Mouse (Mus musculus): ENCODE measurements around the gene Olfr1416. TPM values are rescaled to one million over a fixed set of nuclear protein-coding genes. Genes with fewer than 3 reads are reported as not detected.
A peak's percentile ranks its signal among the peaks of the same experiment; 100 is the strongest.

Gene Olfr1416
- total and polyA plus RNA-seq, 2 experiments from 2014 or later, result not detected

DNA sequence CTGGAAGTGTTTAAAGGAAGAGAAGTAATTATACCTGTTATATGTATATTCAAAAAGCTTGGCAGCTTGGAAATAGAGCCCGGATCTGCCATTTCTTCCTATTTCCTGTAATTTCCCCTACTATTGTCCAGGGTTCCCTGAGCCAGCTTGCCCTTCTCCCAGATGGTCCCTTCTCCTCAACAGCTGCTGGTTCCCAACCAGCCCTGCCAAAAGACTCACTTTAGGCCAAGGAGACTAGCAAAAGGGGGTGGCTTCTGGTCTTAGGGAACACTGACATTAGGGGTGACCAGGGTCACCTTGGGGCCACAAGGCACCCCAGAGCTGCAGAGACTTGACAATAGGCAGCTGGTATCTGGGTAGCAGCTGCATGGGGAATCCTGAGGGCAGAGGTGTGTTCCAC lies 49.9 kb downstream of the Olfr1416 start:
- ATAC-seq (no peak), DNase-seq (no peak)
- H3K9ac ChIP-seq, result no peak overlapping the region
- no peak overlapping the region for H3K27ac ChIP-seq (ENCODE audit: low read depth, low read length)
- no peak overlapping the region for H3K4me2 ChIP-seq (ENCODE audit: low read depth)
- peaks cover 3% of the 10 kb centered on the region; the same call in 1 of the 2 replicates for H3K4me1 ChIP-seq (ENCODE audit: insufficient read depth)
- H3K36me3 ChIP-seq (ENCODE audit: insufficient read depth), result peaks cover 6% of the 10 kb centered on the region
- H3K4me3 ChIP-seq (ENCODE audit: low read depth, low read length), result no peak overlapping the region
- 62% methylated on average over 1 of the region's 1 CpGs for WGBS
- H3K27me3 ChIP-seq (ENCODE audit: insufficient read depth, low read length), result no peaks in the 10 kb centered on the region
- H3K9me3 ChIP-seq (ENCODE audit: low read length), result no peaks in the 10 kb centered on the region
- TF ChIP-seq CTCF (IDR thresholded peaks at IDR 0.05; ENCODE audit: low read depth), result no peak

DNA sequence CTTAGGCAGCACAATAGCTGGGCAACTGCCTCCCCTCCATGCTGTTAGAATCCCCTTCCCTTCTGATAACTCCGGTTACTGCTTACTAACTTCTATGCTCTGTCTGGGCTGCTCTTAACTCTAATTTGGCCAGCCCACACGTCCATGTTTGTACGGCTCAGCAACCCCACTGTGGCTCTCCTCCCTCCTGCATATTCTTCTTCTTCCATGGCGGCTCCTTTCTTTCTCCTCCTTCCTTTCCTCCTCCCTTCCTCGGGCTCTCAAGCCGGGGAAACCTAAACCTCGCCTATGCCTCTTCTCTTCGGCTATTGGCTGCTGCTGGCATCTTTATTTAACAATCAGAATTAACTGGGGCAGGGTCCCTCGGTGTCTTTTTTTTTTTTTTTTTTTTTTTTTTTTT lies 52.1 kb downstream of the Olfr1416 start:
- Histone ChIP-seq H3K4me2 (ENCODE audit: low read depth) (no peak overlapping the region), H3K36me3 (ENCODE audit: insufficient read depth) (no peaks in the 10 kb centered on the region), H3K9me3 (ENCODE audit: low read length) (no peaks in the 10 kb centered on the region), H3K27ac (ENCODE audit: low read depth, low read length) (no peak overlapping the region), H3K27me3 (ENCODE audit: insufficient read depth, low read length) (no peaks in the 10 kb centered on the region), H3K4me3 (ENCODE audit: low read depth, low read length) (no peak overlapping the region), H3K4me1 (ENCODE audit: insufficient read depth) (peaks cover 3% of the 10 kb centered on the region; the same call in 1 of the 2 replicates), H3K9ac (no peak overlapping the region)
- ATAC-seq (no peak), DNase-seq (no peak)
- TF ChIP-seq CTCF (IDR thresholded peaks at IDR 0.05; ENCODE audit: low read depth), result no peak
- 74% methylated on average over 9 of the region's 9 CpGs for WGBS

DNA sequence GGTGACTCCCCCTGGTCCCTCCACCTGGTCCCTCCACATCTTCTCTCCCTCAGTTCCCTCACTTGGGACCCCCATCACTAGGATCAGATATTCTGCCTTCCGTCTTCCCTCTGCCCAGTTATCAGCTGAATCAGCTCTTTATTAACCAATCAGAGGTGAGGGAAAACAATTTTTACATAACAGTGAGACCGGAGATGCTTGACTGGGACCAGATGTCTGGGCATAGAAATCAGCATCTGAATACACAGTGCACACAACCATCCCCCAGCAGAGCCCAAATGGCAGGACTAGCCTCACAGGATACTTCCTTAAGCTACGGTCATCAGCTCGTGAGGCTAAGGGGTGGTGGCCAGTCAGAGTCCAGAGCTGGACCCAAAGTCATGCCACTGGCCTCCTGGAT lies 52.8 kb downstream of the Olfr1416 start:
- TF ChIP-seq CTCF (IDR thresholded peaks at IDR 0.05; ENCODE audit: low read depth), result no peak
- ATAC-seq (peak; percentile 50), DNase-seq (no peak)
- no peaks in the 10 kb centered on the region for H3K9me3 ChIP-seq (ENCODE audit: low read length)
- peaks cover 3% of the 10 kb centered on the region; the same call in 1 of the 2 replicates for H3K4me1 ChIP-seq (ENCODE audit: insufficient read depth)
- no peak overlapping the region for H3K9ac ChIP-seq
- no peaks in the 10 kb centered on the region for H3K27me3 ChIP-seq (ENCODE audit: insufficient read depth, low read length)
- WGBS, result 41% methylated on average over 4 of the region's 4 CpGs
- H3K27ac ChIP-seq (ENCODE audit: low read depth, low read length), result no peak overlapping the region
- H3K36me3 ChIP-seq (ENCODE audit: insufficient read depth), result no peaks in the 10 kb centered on the region
- no peak overlapping the region for H3K4me2 ChIP-seq (ENCODE audit: low read depth)
- no peak overlapping the region for H3K4me3 ChIP-seq (ENCODE audit: low read depth, low read length)

DNA sequence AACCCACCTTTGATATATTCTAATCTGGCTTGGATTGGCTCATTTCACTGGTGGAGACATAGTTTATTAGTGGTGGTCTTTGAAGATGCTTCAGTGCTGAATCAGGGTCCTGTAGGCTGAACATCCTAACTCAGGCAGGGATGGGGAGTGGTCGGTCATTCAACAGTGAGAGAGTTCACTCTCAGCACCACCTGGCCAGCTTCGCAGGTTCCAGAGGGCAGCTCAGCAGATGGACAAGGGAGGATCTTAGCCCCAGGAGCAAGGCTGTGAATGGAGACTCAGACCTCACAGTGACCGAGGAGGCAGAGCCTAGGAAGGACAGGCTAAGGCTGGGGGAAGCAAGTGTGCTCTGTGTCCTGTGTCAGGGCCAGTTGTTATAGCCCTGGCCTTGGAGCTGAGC lies 53.5 kb downstream of the Olfr1416 start:
- Histone ChIP-seq H3K9ac (no peak overlapping the region), H3K9me3 (ENCODE audit: low read length) (no peaks in the 10 kb centered on the region), H3K4me2 (ENCODE audit: low read depth) (no peak overlapping the region), H3K27me3 (ENCODE audit: insufficient read depth, low read length) (no peaks in the 10 kb centered on the region), H3K36me3 (ENCODE audit: insufficient read depth) (no peaks in the 10 kb centered on the region), H3K4me1 (ENCODE audit: insufficient read depth) (no peaks in the 10 kb centered on the region; the same call in 1 of the 2 replicates), H3K4me3 (ENCODE audit: low read depth, low read length) (no peak overlapping the region), H3K27ac (ENCODE audit: low read depth, low read length) (no peak overlapping the region)
- DNase-seq, result no peak
- TF ChIP-seq CTCF (IDR thresholded peaks at IDR 0.05; ENCODE audit: low read depth), result no peak
- 86% methylated on average over 3 of the region's 3 CpGs for WGBS
- ATAC-seq, result no peak

DNA sequence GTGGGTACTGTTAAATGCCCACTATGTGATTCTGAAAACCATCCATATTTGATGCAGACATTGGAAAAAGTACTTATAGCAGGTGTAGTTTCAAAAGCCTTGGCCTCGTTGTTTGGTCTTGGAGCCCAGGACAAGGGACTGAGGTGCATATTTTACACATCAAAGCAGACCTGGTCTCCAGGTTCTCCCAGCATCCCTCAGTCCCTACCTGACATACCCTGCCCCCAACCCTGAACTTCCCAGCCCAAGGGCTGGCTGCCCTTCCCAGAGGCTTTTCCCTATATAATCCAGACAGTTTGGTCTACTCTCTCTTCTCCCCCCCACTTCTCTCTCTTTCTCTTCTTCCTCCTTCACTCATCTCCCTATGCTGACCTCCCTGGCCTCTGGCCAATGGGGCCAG lies 53.9 kb downstream of the Olfr1416 start:
- TF ChIP-seq CTCF (IDR thresholded peaks at IDR 0.05; ENCODE audit: low read depth), result no peak
- H3K9me3 ChIP-seq (ENCODE audit: low read length), result no peaks in the 10 kb centered on the region
- H3K27ac ChIP-seq (ENCODE audit: low read depth, low read length), result no peak overlapping the region

More for the DNA sequence above, 53.9 kb downstream of the Olfr1416 start:
- no peak overlapping the region for H3K4me2 ChIP-seq (ENCODE audit: low read depth)
- ATAC-seq (no peak), DNase-seq (no peak)
- H3K9ac ChIP-seq, result no peak overlapping the region
- 96% methylated on average over 1 of the region's 1 CpGs for WGBS
- H3K4me3 ChIP-seq (ENCODE audit: low read depth, low read length), result no peak overlapping the region
- H3K36me3 ChIP-seq (ENCODE audit: insufficient read depth), result no peaks in the 10 kb centered on the region
- H3K4me1 ChIP-seq (ENCODE audit: insufficient read depth), result no peaks in the 10 kb centered on the region
- H3K27me3 ChIP-seq (ENCODE audit: insufficient read depth, low read length), result no peaks in the 10 kb centered on the region

Small RNAs within 50 kb of the gene (microRNA-seq; reads per million reads assigned to microRNA genes)
- 3.5 to 3.9 reads per million in 2 experiments for gene Mir6900

Other genes with a start within 250 kb of the Olfr1416 start
- 181 and 182 TPM in 2 replicates for gene Ndufa10, start 11.3 kb downstream of the Olfr1416 start, total RNA-seq (2014; rRNA removed)
- gene Ndufa10, start 11.3 kb downstream of the Olfr1416 start, polyA plus RNA-seq (2015; fragmentation: Nextera tagmentation; extraction: Ambion mirVana), result 335 and 345 TPM in 2 replicates
- not detected in 2 replicates for gene Olfr1415, start 11.0 kb upstream of the Olfr1416 start, total RNA-seq (2014; rRNA removed)
- not detected in 2 replicates for gene Olfr1415, start 11.0 kb upstream of the Olfr1416 start, polyA plus RNA-seq (2015; fragmentation: Nextera tagmentation; extraction: Ambion mirVana)
- not detected in 2 replicates for gene Olfr1414, start 33.5 kb upstream of the Olfr1416 start, total RNA-seq (2014; rRNA removed)
- not detected in 2 replicates for gene Olfr1414, start 33.5 kb upstream of the Olfr1416 start, polyA plus RNA-seq (2015; fragmentation: Nextera tagmentation; extraction: Ambion mirVana)
- not detected in 2 replicates for gene Olfr1413, start 86.2 kb upstream of the Olfr1416 start, total RNA-seq (2014; rRNA removed)
- not detected in 2 replicates for gene Olfr1413, start 86.2 kb upstream of the Olfr1416 start, polyA plus RNA-seq (2015; fragmentation: Nextera tagmentation; extraction: Ambion mirVana)
- not detected in 2 replicates for gene Olfr1412, start 100.7 kb upstream of the Olfr1416 start, total RNA-seq (2014; rRNA removed)
- not detected in 2 replicates for gene Olfr1412, start 100.7 kb upstream of the Olfr1416 start, polyA plus RNA-seq (2015; fragmentation: Nextera tagmentation; extraction: Ambion mirVana)
- gene Olfr1411, start 109.3 kb upstream of the Olfr1416 start, total RNA-seq (2014; rRNA removed), result not detected in 2 replicates
- gene Olfr1411, start 109.3 kb upstream of the Olfr1416 start, polyA plus RNA-seq (2015; fragmentation: Nextera tagmentation; extraction: Ambion mirVana), result not detected in 2 replicates
- not detected in 2 replicates for gene Olfr1410, start 120.7 kb upstream of the Olfr1416 start, total RNA-seq (2014; rRNA removed)
- gene Olfr1410, start 120.7 kb upstream of the Olfr1416 start, polyA plus RNA-seq (2015; fragmentation: Nextera tagmentation; extraction: Ambion mirVana), result not detected in 2 replicates
- not detected in 2 replicates for gene Olfr12, start 132.7 kb upstream of the Olfr1416 start, total RNA-seq (2014; rRNA removed)
- not detected in 2 replicates for gene Olfr12, start 132.7 kb upstream of the Olfr1416 start, polyA plus RNA-seq (2015; fragmentation: Nextera tagmentation; extraction: Ambion mirVana)
- 202 and 291 TPM in 2 replicates for gene Cops9, start 156.9 kb upstream of the Olfr1416 start, total RNA-seq (2014; rRNA removed)
- gene Cops9, start 156.9 kb upstream of the Olfr1416 start, polyA plus RNA-seq (2015; fragmentation: Nextera tagmentation; extraction: Ambion mirVana), result 569 and 710 TPM in 2 replicates
- gene Otos, start 163.7 kb upstream of the Olfr1416 start, total RNA-seq (2014; rRNA removed), result 0.08 TPM in 1 of 2 replicates, not detected in the other
- gene Otos, start 163.7 kb upstream of the Olfr1416 start, polyA plus RNA-seq (2015; fragmentation: Nextera tagmentation; extraction: Ambion mirVana), result 0.21 and 0.92 TPM in 2 replicates